ENCODE assay signal across 8 mouse cellular contexts in the genomic region with DNA sequence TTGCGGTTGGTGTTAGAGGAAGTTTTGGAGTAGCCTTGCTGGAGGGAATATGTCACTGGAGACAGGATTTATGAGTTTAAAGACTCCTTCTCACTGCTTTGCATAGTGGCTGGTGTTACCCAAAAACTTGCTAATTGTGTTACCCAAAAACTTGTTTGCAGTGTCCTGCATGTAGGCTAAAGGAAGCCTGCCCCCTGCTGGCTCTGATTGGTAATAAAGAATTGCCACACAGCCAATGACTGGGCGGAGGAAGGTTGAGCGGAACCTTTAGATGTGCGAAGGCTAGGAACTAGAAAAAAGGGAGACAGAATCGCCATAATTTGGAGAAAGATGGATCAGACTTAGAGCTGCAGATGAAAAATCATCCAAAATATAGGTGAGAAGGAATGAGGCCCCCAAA.
DNase-seq lines count a peak whose midpoint lies in the region; ATAC-seq lines count a peak whose summit lies in the region.

No protein-coding gene starts in this region.

- H3K27ac ChIP-seq in liver, embryonic 11.5 days (ENCODE audit: low read depth, low read length): no peak overlapping the region
- H3K27ac ChIP-seq in forebrain, embryonic 16.5 days (ENCODE audit: low read length): no peak overlapping the region

- H3K27me3 ChIP-seq in liver, embryonic 11.5 days (replicated peaks; ENCODE audit: control insufficient read depth, insufficient read depth, low read length): no peaks in the 10 kb centered on the region
- H3K27me3 ChIP-seq in forebrain, embryonic 16.5 days (replicated peaks; ENCODE audit: control insufficient read depth, insufficient read depth, low read length): no peaks in the 10 kb centered on the region

- H3K36me3 ChIP-seq in liver, embryonic 11.5 days (ENCODE audit: control insufficient read depth, insufficient read depth, low read length): no peaks in the 10 kb centered on the region
- H3K36me3 ChIP-seq in forebrain, embryonic 16.5 days (ENCODE audit: control insufficient read depth, insufficient read depth): no peaks in the 10 kb centered on the region

- ATAC-seq in liver, embryonic 11.5 days (replicated peaks; ENCODE audit: low FRiP score): no peak
- no peak for ATAC-seq in forebrain, embryonic 16.5 days

- H3K4me3 ChIP-seq in liver, embryonic 11.5 days (ENCODE audit: low read depth, low read length): no peak overlapping the region
- no peak overlapping the region for H3K4me3 ChIP-seq in forebrain, embryonic 16.5 days (replicated peaks; ENCODE audit: low read length)

- 80% methylated on average over 5 of the region's 5 CpGs for WGBS in liver, embryonic 11.5 days
- 90% methylated on average over 5 of the region's 5 CpGs for WGBS in forebrain, embryonic 16.5 days

- DNase-seq in frontal cortex, adult 2 months (ENCODE audit: extremely low spot score in 1 of 2, low spot score in 1 of 2): peak; percentile 4 to 54
- no peak for DNase-seq in frontal cortex, postnatal 10 days (ENCODE audit: low spot score in 2 of 2)
- DNase-seq in liver (peak; percentile 54), ZHBTc4 (ENCODE audit: low read depth, low spot score) (peak; percentile 27)
- DNase-seq in liver, embryonic 11.5 days (ENCODE audit: low spot score): no peak
- DNase-seq in kidney, postnatal 25 days: peak; percentile 40 to 48
- peak; percentile 12 to 31 for DNase-seq in spleen, postnatal 14 days (ENCODE audit: low spot score in 2 of 2)

- H3K4me2 ChIP-seq in liver, embryonic 11.5 days: no peak overlapping the region
- H3K4me2 ChIP-seq in forebrain, embryonic 16.5 days (ENCODE audit: low read length): no peak overlapping the region

- no peaks in the 10 kb centered on the region for H3K9me3 ChIP-seq in liver, embryonic 11.5 days (ENCODE audit: control insufficient read depth, low read length)
- H3K9me3 ChIP-seq in forebrain, embryonic 16.5 days (ENCODE audit: control insufficient read depth, low read length): no peaks in the 10 kb centered on the region

- no peak overlapping the region for H3K9ac ChIP-seq in liver, embryonic 11.5 days (ENCODE audit: low read depth, low read length)
- no peak overlapping the region for H3K9ac ChIP-seq in forebrain, embryonic 16.5 days (replicated peaks; ENCODE audit: low read depth, low read length)

- H3K4me1 ChIP-seq in liver, embryonic 11.5 days (replicated peaks; ENCODE audit: control insufficient read depth, insufficient read depth, low read length): no peaks in the 10 kb centered on the region
- H3K4me1 ChIP-seq in forebrain, embryonic 16.5 days (replicated peaks; ENCODE audit: control insufficient read depth, insufficient read depth, low read length): peaks cover 7% of the 10 kb centered on the region

Comparison
In these comparisons a context has a peak if more than half of its experiments do, and no peak if none do; other contexts are left out.
1. DNase-seq: peak in frontal cortex, adult 2 months (2 of 2), liver (single experiment), ZHBTc4 (single experiment), kidney, postnatal 25 days (2 of 2) and spleen, postnatal 14 days (2 of 2); none in frontal cortex, postnatal 10 days (0 of 2) and liver, embryonic 11.5 days (single experiment).